Mouse (Mus musculus) small intestine, adult 2 months (tissue): ENCODE measurements around the gene Cep170.

Source experiments
- CTCF ChIP-seq: fragments of 200-500 bp; IDR thresholded peaks from 2 replicates; pipeline ENCODE4 v1.5.1; 2012; ENCODE audit warnings: low read depth, mild to moderate bottlenecking, control low read depth, inconsistent platforms, low read length, moderate library complexity, mixed read lengths; ENCODE audit not compliant: insufficient replicate concordance, insufficient read length; ENCODE audit errors: extremely low read depth
- POLR2A ChIP-seq: fragments of 200-500 bp; IDR thresholded peaks from 2 replicates; pipeline ENCODE4 v1.6.1; 2012; ENCODE audit warnings: low read depth, mild to moderate bottlenecking, control low read depth, inconsistent platforms, low read length, moderate library complexity

DNA sequence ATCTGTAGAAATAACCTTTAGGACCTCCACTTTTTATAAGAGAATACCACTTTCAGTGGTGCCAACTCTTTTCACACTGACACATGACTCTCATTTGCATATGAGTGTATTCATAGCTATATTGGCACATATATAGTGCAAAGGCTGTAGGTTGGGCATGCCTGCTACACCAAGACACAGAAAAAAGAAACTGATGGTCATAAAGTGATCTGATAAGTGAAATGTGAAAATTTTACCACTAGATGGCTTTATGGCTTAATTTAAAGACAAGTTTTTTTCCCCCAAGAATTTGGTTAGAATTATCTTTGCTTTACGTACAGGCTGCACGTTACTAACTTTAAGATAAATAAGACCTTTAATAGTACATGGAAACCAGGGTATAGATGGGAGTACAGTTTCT lies 51.6 kb downstream of the Cep170 start:
- TF ChIP-seq CTCF (no peak), POLR2A (no peak)
